Mouse (Mus musculus): ENCODE measurements around the gene Susd4.

The Susd4 gene

GRCm38 (mm10) chr1:182763716-182764461 lies at the start of gene Susd4:
Gene Susd4 (plus strand): TSS chr1:182763860.
- DNase-seq: peak; percentile 74 to 85

GRCm38 (mm10) chr1:182714236-182714935 lies 49.3 kb upstream of the Susd4 start:
- no peak for DNase-seq

GRCm38 (mm10) chr1:182727541-182727940 lies 36.1 kb upstream of the Susd4 start:
- DNase-seq: peak in 1 of 2 experiments; percentile 23

GRCm38 (mm10) chr1:182729002-182729401 lies 34.7 kb upstream of the Susd4 start:
- no peak for DNase-seq

- no peak for DNase-seq
Observed at GRCm38 (mm10) chr1:182732695-182733094, 31.0 kb upstream of the Susd4 start.

- DNase-seq: no peak
Observed at GRCm38 (mm10) chr1:182735891-182736290, 27.8 kb upstream of the Susd4 start.

- no peak for DNase-seq
Observed at GRCm38 (mm10) chr1:182747081-182747480, 16.6 kb upstream of the Susd4 start.

GRCm38 (mm10) chr1:182747834-182748233 lies 15.8 kb upstream of the Susd4 start:
- no peak for DNase-seq

- DNase-seq: no peak
Observed at GRCm38 (mm10) chr1:182749080-182749479, 14.6 kb upstream of the Susd4 start, which contains the start of gene Ccdc185. Gene Ccdc185 (minus strand): TSS chr1:182749180.

- no peak for DNase-seq
Observed at GRCm38 (mm10) chr1:182751301-182751700, 12.4 kb upstream of the Susd4 start.

- DNase-seq: no peak
Observed at GRCm38 (mm10) chr1:182753694-182754093, 10.0 kb upstream of the Susd4 start.

GRCm38 (mm10) chr1:182754865-182755264 lies 8.8 kb upstream of the Susd4 start:
- DNase-seq: no peak

GRCm38 (mm10) chr1:182758783-182759182 lies 4.9 kb upstream of the Susd4 start:
- DNase-seq: no peak

GRCm38 (mm10) chr1:182763191-182763715 lies 407 bp upstream of the Susd4 start:
- DNase-seq: no peak

GRCm38 (mm10) chr1:182764541-182765281 lies 1.1 kb downstream of the Susd4 start:
- DNase-seq: peak; percentile 58 to 65

GRCm38 (mm10) chr1:182775576-182775975 lies 11.9 kb downstream of the Susd4 start:
- no peak for DNase-seq

GRCm38 (mm10) chr1:182776749-182777410 lies 13.2 kb downstream of the Susd4 start:
- peak; percentile 39 to 54 for DNase-seq

GRCm38 (mm10) chr1:182778225-182778624 lies 14.6 kb downstream of the Susd4 start:
- DNase-seq: peak in 1 of 2 experiments; percentile 17

- no peak for DNase-seq
Observed at GRCm38 (mm10) chr1:182779024-182779520, 15.4 kb downstream of the Susd4 start.

GRCm38 (mm10) chr1:182783774-182784173 lies 20.1 kb downstream of the Susd4 start:
- DNase-seq: no peak

- no peak for DNase-seq
Observed at GRCm38 (mm10) chr1:182784784-182785183, 21.1 kb downstream of the Susd4 start.

- DNase-seq: no peak
Observed at GRCm38 (mm10) chr1:182785504-182785903, 21.8 kb downstream of the Susd4 start.

Data from kidney, postnatal 4 days (tissue).